Mouse (Mus musculus) right cerebral cortex, adult 2 months (tissue): ENCODE results near the gene Ptp4a2.
"Not testable (repeated sequence)": the region's sequence is repeated elsewhere in the genome, so short reads cannot be mapped to it uniquely, and the experiment has no call there.

ENCODE experiments used
- DNase-seq, 2 experiments: peaks; one replicate each; pipeline ENCODE4 v3.0.0; 2021 to 2022; ENCODE audit warnings: low spot score in 2 of 2

The Ptp4a2 gene

GRCm38 (mm10) chr4:129884041-129884930 lies 73.3 kb downstream of the Ptp4a2 start:
- peak; percentile 49 to 56 for DNase-seq

- DNase-seq: no peak
Measured at GRCm38 (mm10) chr4:129889661-129890060, 78.6 kb downstream of the Ptp4a2 start.

DNA sequence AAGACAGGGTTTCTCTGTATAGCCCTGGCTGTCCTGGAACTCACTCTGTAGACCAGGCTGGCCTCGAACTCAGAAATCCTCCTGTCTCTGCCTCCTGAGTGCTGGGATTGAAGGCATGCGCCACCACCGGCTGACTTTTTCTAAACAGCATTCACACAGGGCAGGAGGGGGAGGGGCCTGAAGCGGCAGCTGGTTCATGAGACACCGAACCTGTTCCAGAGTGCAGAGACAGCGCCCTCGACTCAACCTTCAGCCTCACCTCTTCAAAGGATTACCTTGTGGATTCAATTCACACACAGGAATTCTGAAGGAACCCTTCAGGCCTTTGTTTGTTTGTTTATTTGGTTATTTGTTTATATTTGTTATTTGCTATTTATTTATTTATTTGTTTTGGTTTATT lies 79.1 kb downstream of the Ptp4a2 start:
- DNase-seq: no peak

GRCm38 (mm10) chr4:129894861-129895260 lies 83.8 kb downstream of the Ptp4a2 start:
- no peak for DNase-seq

- not testable (repeated sequence) for DNase-seq
Measured at GRCm38 (mm10) chr4:129898815-129899214, 87.8 kb downstream of the Ptp4a2 start.
